Mouse (Mus musculus) liver, adult 2 months (tissue): Measurements from ENCODE around the gene Pik3ca. TPM values are rescaled to one million over a fixed set of nuclear protein-coding genes. Genes with fewer than 3 reads are reported as not detected.

Source experiments
- DNase-seq: peaks from one replicate; pipeline ENCODE4 v3.0.0-alpha.2; 2011; ENCODE audit warnings: low read depth, low spot score; ENCODE audit errors: extremely low read depth
- H3K27ac ChIP-seq: fragments of 200-500 bp; replicated peaks from 2 replicates; pipeline ENCODE4 v1.5.1; 2012; ENCODE audit warnings: low read depth, mild to moderate bottlenecking, control low read depth, inconsistent platforms, low read length; ENCODE audit not compliant: insufficient read depth
- H3K27me3 ChIP-seq: fragments of 200-500 bp; 2 replicates; pipeline ENCODE4 v1.6.1; 2012; ENCODE audit warnings: mild to moderate bottlenecking, moderate library complexity, low read length, inconsistent platforms; ENCODE audit not compliant: control insufficient read depth, insufficient read depth
- H3K36me3 ChIP-seq: fragments of 200-500 bp; 2 replicates; pipeline ENCODE4 v1.6.1; 2012; ENCODE audit warnings: low read length, inconsistent platforms; ENCODE audit not compliant: control insufficient read depth, insufficient read depth
- H3K4me1 ChIP-seq: fragments of 200-500 bp; 2 replicates; pipeline ENCODE4 v1.6.1; 2011; ENCODE audit warnings: low read length; ENCODE audit not compliant: control insufficient read depth, insufficient read depth
- H3K4me3 ChIP-seq: fragments of 200-500 bp; 2 replicates; pipeline ENCODE4 v1.5.1; 2011; ENCODE audit warnings: low read depth, mild to moderate bottlenecking, control low read depth, low read length, moderate library complexity; ENCODE audit not compliant: insufficient read depth
- H3K79me2 ChIP-seq: fragments of 200-500 bp; 2 replicates; pipeline ENCODE4 v1.6.1; 2012; ENCODE audit warnings: inconsistent platforms, mild to moderate bottlenecking, low read length, moderate library complexity; ENCODE audit not compliant: control insufficient read depth, insufficient read depth
- H3K9ac ChIP-seq: fragments of 200-500 bp; 2 replicates; pipeline ENCODE4 v1.6.1; 2012; ENCODE audit warnings: low read depth, mild to moderate bottlenecking, control low read depth, inconsistent platforms, low read length
- CTCF ChIP-seq: fragments of 200-500 bp; IDR thresholded peaks from 2 replicates; pipeline ENCODE4 v1.5.1; 2011; ENCODE audit warnings: low read depth, low read length, control low read depth
- POLR2A ChIP-seq: fragments of 200-500 bp; IDR thresholded peaks from 2 replicates; pipeline ENCODE4 v1.6.1; 2011; ENCODE audit warnings: low read length, control low read depth; ENCODE audit not compliant: insufficient read depth; ENCODE audit errors: extremely low read depth
- WGBS: fragments of 180-500 bp; shearing (Covaris S2); methylation state at CpG from one replicate; pipeline ENCODE4 v1.1.7; 2018; 5-methylcytosine and 5-hydroxymethylcytosine counted together
- polyA plus RNA-seq: library from polyadenylated mRNA; depleted of rRNA; stranded (reverse); fragments of >200 nt; gene quantifications from 2 replicates; pipeline ENCODE4 v1.2.3, GENCODE M21; 2012
- total RNA-seq: library from RNA; depleted of rRNA; stranded (reverse); fragments of >200 nt; gene quantifications from 2 replicates; pipeline ENCODE4 v1.2.3, GENCODE M21; 2014

Gene Pik3ca
- total and polyA plus RNA-seq, 2 experiments, result 2.8 to 21.1 TPM

DNA sequence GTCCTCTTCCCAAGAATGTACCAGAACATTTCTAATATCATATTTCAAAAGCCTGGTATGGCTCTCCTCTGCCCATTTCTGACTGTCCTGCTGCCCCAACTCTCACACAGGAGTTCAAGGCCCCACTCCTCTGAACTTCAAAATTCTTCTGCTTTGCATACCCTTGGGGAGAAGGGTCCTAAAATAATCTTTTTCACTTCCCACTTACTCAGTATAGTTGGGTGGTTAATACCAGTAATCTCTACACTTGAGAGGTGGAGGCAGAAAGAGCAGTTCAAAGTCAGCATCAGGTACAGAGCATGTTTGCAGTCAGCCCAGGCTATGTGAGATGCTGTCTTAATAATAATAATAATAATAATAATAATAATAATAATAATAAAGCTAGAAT is 93.5 kb downstream of the Pik3ca start:
- Histone ChIP-seq H3K27ac (no peak overlapping the region), H3K9ac (no peak overlapping the region), H3K4me3 (no peak overlapping the region), H3K27me3 (no peaks in the 10 kb centered on the region), H3K79me2 (no peaks in the 10 kb centered on the region), H3K4me1 (peaks cover 16% of the 10 kb centered on the region), H3K36me3 (no peaks in the 10 kb centered on the region)
- TF ChIP-seq POLR2A (no peak), CTCF (no peak)
- DNase-seq, result no peak

DNA sequence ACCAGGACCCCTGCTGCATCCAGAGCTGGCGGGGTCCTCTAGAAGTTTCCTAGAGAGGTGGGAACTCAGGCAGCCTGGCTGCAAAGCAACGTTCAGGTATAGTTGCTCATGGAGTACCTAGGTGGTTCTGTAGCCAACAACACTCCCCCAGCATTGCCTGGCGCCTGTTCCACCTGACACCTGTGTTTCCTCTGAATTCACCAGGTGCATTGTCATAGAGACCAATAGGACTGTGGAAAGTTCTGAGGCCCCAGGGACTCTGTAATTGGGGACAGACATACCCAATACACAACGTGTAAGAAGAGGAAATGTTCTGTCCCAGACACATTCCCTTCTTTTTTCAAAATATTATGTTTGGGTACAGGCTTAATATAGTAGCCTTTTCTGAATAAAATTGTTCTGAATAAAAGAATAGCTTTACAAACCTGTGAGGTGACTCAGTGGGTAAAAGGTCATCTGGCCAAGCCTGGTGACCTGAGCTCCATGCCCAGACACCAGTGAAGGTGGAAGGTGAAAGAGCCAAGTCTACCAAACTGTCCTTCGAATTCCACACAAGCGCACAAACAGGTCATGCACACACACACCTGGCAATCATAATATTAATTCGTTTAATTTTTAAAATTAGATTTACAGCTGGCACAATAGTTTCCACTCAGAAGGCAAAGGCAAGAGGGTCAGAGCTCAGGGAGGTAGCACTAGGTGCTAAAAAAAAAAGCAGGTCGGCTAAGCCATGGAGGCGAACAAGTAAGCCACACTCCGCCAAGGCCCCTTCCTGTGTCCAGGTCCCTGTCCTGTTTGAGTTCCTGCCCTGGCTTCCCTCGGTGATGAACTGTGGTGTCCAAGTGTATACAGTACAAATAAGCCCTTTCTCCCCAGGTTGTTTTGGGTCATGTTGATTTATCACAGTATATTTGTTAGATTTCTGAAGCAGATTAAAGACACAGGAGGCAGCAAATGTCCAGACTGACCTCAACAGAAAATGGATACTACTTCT is 94.9 kb downstream of the Pik3ca start, which contains the start of gene Kcnmb3:
Gene Kcnmb3 (minus strand): TSS at position 135 of the 994 bp plus-strand sequence.
- Histone ChIP-seq H3K27ac (peak within 1 kb of the TSS; percentile 31; the same call in 1 of the 2 replicates), H3K36me3 (no peaks in the 10 kb centered on the region), H3K27me3 (no peaks in the 10 kb centered on the region), H3K4me3 (no peak within 1 kb of the TSS), H3K79me2 (no peaks in the 10 kb centered on the region), H3K9ac (no peak within 1 kb of the TSS), H3K4me1 (peaks cover 16% of the 10 kb centered on the region)
- TF ChIP-seq CTCF, result no peak
- no peak for TF ChIP-seq POLR2A
- WGBS, result 41% methylated on average over 11 of the region's 11 CpGs
- DNase-seq, result peak; percentile 90

DNA sequence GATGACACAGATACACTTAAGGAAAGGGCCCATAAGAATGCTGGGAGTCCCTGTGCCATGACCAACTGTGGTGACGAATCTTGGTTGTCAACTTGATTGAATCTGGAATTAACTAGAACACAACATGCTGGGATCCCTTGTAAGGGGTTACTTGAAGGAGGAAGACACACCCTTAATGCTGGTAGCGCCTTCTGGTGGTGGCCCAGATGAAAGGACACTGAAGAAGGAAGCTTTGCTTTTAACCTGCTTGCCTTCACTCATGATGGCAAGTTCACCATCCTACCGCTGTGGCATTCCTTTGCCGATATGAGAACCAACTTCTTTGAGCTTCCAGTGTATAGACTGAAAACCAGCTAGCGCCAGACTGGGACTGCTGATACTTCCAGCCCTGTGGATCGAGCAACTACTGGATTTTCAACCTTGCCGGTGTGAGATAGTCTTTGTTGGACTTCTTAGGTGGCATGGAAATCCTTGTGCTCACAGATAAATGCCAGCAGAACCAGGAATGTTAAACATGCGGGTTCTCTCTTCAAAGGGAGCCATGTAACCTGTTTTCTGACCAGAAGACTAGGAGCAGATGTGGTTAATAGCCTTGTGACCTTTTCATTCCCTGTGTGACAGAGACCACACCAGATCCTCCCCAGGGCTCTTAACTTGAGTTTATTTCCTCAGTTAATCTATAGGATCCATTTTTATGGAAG is 97.1 kb downstream of the Pik3ca start:
- no peak overlapping the region for H3K27ac ChIP-seq
- no peaks in the 10 kb centered on the region for H3K79me2 ChIP-seq
- no peak for DNase-seq
- H3K4me3 ChIP-seq, result no peak overlapping the region
- 81% methylated on average over 8 of the region's 8 CpGs for WGBS
- no peak overlapping the region for H3K9ac ChIP-seq
- no peaks in the 10 kb centered on the region for H3K27me3 ChIP-seq
- no peak for TF ChIP-seq CTCF
- no peak for TF ChIP-seq POLR2A
- peaks cover 16% of the 10 kb centered on the region for H3K4me1 ChIP-seq
- no peaks in the 10 kb centered on the region for H3K36me3 ChIP-seq

DNA sequence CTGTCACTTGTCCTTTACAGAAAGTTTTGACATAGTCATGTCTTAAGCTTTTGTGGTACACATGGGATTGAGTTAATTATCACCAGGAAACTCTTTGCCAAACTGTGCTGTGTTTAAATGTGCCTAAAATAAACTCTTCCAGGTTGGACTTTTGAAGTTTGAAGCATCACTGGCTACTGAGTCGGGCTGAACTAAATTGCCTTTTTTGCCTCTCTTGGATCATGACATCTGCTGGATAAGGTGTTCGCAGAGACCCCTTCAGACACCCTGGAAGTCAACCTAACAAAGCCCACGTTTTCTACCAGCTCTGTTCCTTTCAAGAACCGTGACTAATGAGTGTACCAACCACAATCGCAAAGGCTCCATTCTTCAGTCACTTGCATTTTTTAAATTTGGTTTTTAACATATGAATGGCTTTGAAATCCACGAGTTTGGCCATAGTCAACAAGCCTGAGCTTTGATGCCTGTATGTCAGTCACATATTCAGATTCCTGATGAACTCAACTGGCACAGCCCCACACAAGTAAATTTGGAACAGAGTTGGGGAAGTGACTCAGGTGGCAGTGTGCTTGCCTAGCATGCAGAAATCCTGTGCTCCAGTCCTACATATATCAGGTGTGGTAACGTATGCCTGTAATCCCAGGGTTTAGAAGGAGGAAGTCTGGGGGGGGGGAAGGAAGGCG is 97.8 kb downstream of the Pik3ca start:
- WGBS, result 47% methylated on average over 8 of the region's 8 CpGs
- H3K27me3 ChIP-seq, result no peaks in the 10 kb centered on the region
- H3K27ac ChIP-seq, result no peak overlapping the region
- H3K9ac ChIP-seq, result no peak overlapping the region
- H3K79me2 ChIP-seq, result no peaks in the 10 kb centered on the region
- H3K4me1 ChIP-seq, result peaks cover 16% of the 10 kb centered on the region
- peak; percentile 95 for DNase-seq
- TF ChIP-seq CTCF, result no peak
- TF ChIP-seq POLR2A, result no peak
- H3K4me3 ChIP-seq, result no peak overlapping the region
- H3K36me3 ChIP-seq, result no peaks in the 10 kb centered on the region

DNA sequence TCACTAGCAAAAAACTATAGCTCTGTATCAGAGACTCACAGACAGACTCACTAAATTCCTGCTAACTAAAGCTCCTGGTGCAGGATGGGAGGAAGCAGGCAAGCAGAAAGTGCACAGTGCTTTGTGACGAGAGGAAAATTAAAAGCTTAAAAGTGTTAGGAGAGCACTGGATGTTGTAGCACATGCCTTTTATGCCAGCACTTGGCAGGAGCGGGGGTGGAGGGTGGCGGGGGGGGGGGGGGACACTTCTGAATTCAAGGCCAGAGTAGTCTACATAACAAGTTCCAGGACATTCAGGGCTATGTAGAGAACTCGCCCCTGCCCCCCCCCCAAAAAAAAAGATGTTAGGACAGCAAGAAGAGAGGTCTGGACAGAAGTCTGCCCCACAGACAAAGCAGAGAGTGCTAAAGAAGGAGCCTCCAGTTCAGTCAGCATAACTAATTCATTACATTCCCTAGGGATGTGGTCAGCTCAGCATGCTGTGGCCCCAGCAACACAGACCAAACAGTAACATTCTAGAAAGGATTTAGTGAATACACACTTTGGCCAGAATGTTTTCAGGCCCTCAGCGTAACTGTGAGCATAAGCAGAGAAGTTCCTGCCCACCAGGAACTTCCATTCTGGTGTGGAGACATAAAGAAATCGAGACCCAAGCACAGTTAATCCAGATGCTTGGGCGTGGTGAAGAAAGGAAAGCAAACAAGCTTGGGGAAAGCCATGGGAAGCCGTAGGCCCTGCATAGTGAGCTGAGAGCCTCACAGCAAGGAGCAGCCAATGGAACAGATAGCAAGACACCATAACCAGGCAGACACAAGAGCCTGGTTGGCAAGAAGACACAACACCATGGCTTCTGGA is 98.6 kb downstream of the Pik3ca start:
- Histone ChIP-seq H3K79me2 (no peaks in the 10 kb centered on the region), H3K27me3 (no peaks in the 10 kb centered on the region), H3K4me1 (peaks cover 16% of the 10 kb centered on the region), H3K9ac (no peak overlapping the region), H3K27ac (no peak overlapping the region), H3K4me3 (no peak overlapping the region), H3K36me3 (no peaks in the 10 kb centered on the region)
- WGBS, result 71% methylated on average over 8 of the region's 8 CpGs
- DNase-seq, result no peak
- TF ChIP-seq POLR2A (no peak), CTCF (no peak)
